Mouse (Mus musculus) ZHBTc4 (cell line): ENCODE results near the gene Wbp2.
"Not testable (repeated sequence)": the region's sequence is repeated elsewhere in the genome, so short reads cannot be mapped to it uniquely, and the experiment has no call there.

Experiments used
- DNase-seq: peaks from one replicate; pipeline ENCODE4 v3.0.0-alpha.2; 2011; ENCODE audit warnings: low read depth, low spot score

The Wbp2 gene

DNA sequence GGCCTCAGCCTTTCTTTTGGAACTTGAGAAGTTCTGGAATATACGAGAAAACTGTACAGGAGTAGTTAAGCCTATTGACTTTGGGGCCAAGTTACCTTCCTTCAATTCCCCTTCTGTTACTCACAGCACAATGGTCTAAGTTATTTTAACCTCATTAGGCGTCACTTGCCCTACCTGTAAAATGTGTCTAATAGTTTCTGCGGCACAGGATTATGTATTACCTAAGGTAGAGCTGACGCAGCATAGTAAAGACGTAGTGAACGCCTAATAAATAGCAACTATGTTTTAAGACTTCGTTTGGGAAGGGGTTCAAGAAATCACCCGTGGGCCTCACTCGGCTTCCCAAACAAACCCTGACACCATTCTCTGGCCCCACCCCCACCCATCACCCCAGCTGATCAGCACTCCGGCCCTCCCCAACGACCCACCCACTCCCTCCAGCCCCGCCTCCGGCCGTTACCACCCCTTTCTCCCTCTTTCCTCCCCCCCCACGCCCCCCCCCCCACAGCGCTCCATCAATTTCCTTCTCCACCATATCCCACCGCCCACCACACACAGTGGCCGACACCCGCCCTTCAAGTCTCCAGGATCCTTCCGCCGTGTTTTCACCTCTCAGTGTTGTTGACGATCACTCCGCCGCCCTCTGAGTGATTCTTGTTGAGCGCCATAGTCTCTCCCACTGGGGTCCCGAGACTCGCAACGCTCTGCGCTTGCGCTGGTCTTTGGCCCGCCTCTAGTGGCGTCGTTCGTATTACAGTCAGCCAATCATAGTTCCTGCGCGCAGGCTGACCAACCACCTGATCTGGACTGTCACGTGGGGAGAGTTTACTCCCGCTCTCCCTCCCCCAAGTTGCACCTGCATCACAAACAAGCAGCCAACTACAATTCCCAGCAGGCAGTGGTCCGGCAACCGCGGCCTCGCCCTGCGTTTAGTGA is at the start of gene Wbp2:
Gene Wbp2, minus strand, starts transcription at position 738 of the 936 bp plus-strand sequence.
- DNase-seq: peak; percentile 100

GRCm38 (mm10) chr11:116134171-116134570 is 47.4 kb upstream of the Wbp2 start:
- no peak for DNase-seq

GRCm38 (mm10) chr11:116133497-116133896 is 46.7 kb upstream of the Wbp2 start:
- no peak for DNase-seq

GRCm38 (mm10) chr11:116132366-116133333 is 45.9 kb upstream of the Wbp2 start:
- DNase-seq: peak; percentile 50

GRCm38 (mm10) chr11:116131349-116132170 is 44.8 kb upstream of the Wbp2 start:
- no peak for DNase-seq

DNA sequence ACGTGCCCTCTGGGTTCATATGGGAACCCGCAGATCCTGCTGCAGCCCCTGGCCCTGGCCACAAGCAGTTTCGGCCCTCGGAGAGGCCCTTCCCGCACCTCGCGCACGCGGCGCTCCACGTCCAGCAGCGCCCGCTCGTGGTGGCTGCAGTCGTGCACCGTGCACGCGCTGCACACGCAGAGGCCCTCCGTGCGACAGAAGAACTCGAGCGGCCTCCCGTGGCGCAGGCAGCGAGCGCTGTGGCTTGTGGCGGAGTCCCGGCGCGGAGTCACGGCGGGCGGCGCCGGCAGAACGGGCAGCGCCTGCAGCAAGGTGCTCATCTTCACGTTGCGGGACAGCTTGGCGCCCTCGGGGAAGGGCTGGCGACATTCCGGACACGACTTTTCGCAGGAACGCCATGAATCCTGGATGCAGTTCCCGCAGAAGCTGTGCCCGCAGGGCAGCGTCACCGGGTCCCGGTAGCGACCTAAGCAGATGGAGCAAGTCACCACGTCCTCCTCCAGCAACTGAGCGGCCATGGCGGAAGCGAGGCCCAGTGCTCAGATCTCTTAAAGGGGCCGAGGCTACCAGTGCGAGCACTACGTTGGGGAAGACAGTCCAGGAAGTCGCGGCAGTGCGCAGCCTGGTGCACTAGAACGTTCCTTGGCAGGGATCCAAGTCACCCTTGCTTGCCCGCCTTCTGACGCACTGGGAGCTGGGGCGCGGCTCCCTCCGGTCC is 43.9 kb upstream of the Wbp2 start, which contains the start of gene Trim65:
Gene Trim65, minus strand, starts transcription at position 641 of the 718 bp plus-strand sequence.
- peak; percentile 84 for DNase-seq

GRCm38 (mm10) chr11:116129993-116130487 is 43.2 kb upstream of the Wbp2 start:
- DNase-seq: no peak

DNA sequence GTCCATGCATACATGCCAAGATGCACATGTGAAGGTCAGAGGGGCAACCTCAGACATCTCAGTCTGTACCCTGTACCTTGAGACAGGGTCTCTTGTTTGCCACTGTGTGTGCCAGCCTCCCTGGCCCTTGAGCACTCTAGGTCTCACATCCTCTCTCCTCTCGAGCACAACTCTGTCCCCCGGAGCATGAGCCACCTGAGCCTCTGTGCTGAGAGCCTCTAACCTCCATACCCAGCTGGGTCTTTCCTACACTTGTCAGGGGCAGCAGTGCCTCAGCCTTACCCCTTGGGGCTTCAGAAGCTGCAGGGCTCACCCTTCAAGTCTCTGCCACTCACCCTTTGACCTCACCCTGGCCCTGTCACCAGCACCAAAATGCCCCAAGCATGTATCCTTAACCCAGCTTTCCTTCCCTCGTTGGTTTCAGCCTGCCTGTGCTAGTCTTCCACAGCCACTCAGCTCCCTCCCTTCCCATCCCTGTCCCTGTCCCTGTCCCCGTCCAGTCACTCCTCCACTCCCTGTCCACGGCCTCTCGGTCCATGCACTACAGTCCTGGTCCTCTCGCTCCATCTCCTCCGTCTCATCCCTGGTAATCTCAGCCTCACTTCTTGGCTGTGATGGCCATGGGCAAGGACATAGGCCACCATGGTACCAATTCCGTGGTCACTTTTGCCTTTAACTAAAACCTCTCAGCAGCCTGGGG is 42.4 kb upstream of the Wbp2 start:
- no peak for DNase-seq

DNA sequence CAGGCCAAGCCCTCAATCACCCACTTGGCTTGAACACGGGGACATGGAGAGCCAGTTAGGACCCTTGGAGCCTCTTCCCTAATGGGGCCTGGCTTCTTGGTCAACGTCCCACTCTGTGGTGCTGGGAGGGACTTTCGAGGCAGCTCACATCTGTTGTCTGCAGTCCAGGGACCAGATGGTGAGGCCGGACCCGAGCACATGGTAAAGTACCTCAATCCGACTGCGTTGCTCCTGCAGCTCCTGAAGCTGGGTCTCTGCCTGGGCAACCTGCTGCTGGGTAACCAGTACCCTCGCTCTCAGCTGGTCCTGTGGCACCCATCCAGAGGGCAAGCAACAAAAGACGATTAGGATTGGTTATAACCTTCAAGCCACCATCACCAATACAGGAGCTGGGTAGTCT is 41.2 kb upstream of the Wbp2 start:
- DNase-seq: no peak

DNA sequence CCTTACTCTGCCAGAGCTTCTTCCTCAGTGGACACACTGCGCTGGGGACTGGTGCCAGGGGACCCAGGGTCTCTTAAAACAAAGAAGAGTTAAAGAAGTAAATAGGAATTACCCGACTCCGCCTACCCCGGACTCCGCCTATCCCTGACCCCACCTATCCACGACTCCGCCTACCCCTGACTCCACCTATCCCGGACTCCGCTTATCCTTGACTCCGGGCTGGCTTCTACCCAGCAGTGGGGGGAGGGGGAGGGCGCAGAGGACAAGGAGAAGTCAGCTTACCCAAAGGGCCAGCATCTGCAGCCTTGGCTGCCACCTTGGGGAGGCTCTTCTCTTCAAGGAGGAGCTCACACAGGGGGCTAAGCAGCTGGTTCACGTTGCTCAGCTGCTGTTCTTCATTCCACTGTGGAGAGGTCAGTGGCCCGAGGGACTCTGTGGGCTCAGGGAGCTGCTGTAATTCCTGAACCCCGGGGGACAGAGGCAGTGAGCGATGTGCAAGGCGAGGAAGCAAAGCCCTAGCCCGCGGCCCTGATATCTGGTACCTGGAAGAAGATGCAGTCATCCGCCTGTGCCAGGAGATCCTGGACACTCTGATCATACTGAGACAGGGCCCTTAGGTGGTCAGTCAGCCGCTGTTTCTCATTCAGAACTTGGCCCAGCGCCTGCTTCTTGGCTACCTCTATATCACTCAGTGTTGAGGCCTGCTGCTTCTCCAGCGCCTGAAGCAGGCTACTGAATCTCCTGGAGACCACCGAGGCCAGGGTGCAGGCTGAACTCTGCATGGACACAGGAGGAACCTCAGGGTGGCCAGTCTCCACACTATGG is 40.6 kb upstream of the Wbp2 start, which contains the start of gene Trim47:
Gene Trim47, minus strand, starts transcription at position 55 of the 825 bp plus-strand sequence.
- peak; percentile 90 for DNase-seq

DNA sequence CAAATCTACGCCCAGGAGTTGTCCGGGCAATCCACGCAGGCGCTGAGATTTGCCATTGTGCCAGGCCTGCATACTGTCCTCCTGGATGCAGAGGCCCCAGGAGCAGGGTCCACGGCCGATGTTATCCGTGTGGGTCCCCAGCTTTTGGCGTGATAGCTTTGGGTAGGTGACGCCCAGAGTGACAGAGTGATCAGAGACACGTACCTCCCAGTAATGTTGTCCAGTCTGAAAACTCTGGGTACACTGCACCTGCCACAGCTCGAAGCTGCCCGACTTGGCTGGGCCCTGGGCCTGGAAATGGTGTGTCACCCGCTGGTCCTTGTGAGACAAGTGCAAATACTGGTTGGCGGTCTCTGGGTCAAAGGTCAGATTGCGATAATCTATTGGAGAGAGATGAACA is 39.5 kb upstream of the Wbp2 start:
- no peak for DNase-seq

GRCm38 (mm10) chr11:116121731-116122245 is 35.0 kb upstream of the Wbp2 start:
- DNase-seq: not testable (repeated sequence)

- DNase-seq: peak; percentile 74
Observed at GRCm38 (mm10) chr11:116117819-116118218, 31.0 kb upstream of the Wbp2 start.

DNA sequence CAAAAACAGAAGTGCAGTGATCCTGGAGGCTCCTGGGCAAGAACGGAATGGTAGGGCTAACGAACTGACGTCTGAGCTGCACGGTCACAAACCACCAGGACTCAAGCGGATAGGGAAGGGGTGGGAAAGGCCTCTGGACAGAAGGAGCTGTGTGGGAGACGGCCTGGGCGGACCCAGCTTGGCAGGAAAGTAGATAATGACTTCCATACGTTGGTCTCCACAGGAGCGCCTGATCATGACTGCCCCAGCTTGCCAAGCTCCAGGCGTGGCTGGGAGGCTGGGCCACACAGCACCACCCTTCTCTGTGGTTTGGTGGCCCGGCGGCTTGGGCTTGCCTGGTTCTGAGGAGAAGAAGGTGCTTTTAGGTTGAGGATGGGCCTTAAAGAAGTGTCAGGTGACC is 30.4 kb upstream of the Wbp2 start:
- DNase-seq: no peak

DNA sequence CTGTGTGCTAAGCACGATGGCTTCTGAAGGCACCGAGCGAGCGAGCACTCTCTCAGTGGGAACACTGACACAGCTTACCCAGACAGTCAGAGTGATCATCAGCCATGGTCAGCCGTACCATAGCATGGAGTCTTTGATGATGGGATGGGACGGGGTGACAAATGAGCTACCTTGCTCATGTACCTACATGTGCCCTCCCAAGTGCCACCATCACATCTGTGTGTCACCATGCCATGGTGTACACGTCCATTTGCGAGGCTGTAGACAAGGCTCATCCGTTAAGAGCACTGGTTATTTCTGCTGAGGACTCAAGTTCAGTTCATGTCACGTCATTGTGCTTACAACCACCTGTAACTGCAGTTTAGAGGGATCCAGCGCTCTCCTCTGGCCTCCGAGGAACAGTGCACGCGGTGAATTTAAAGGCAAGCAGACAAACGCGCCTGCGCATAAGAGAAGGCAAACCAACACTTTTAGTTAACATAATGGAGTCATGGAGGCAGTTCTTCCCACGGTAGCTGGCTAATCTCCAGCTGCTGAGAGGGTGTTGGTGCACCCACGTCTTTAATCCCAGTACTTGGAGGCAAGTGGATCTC is 24.9 kb upstream of the Wbp2 start:
- peak; percentile 46 for DNase-seq

- no peak for DNase-seq
Observed at GRCm38 (mm10) chr11:116111067-116111466, 24.3 kb upstream of the Wbp2 start.

DNA sequence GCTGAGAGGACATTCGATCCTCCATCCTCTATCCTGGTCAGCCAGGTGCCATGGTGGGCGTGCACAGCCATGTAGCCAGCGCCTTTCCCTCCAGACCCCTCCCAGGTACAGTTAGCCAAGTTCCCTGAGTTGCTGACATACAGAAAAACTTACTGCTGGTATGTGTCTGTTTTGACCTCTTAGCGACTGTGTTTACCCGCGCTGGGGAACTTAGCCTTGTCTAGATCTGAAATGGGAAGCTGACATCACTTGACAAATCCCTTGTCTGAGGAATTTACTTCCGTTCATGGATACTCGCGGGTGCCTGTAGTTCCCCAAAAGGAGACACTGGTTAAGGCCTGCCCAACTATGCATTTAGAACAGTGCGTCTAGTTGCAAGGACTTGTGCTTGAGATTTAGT is 23.7 kb upstream of the Wbp2 start:
- no peak for DNase-seq

- DNase-seq: no peak
Observed at GRCm38 (mm10) chr11:116110131-116110530, 23.3 kb upstream of the Wbp2 start.
